Mouse (Mus musculus) thymus, adult 18-20 months (tissue): Measurements from ENCODE around the gene Tfip11.

Experiments used
- DNase-seq, 2 experiments: peaks; one replicate each; pipeline ENCODE4 v3.0.0; 2022; ENCODE audit warnings: mixed read lengths in 2 of 2

Gene Tfip11

DNA sequence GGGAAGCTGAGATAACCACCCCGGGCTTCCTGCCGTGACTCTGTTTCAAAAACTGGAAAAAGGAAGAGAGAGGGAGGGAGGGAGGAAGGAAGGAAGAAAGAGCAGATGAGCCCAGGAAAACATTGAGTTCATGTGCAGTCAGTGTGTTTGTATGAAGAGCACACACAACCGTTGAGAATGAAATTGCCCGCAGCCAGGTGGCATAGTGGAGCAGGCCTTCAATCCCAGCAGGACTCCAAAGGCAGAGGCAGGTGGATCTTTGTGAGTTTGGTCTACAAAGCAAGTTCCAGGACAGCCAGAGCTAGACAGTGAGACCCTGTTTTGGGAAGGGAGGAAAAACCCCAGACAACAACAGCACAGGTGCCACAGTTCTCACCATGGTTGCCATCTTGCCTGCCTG lies 41.2 kb downstream of the Tfip11 start:
- no peak for DNase-seq

GRCm38 (mm10) chr5:112367929-112368328 lies 41.8 kb downstream of the Tfip11 start:
- no peak for DNase-seq

- peak in 1 of 2 experiments; percentile 14 for DNase-seq
Measured at GRCm38 (mm10) chr5:112368666-112369065, 42.5 kb downstream of the Tfip11 start.

DNA sequence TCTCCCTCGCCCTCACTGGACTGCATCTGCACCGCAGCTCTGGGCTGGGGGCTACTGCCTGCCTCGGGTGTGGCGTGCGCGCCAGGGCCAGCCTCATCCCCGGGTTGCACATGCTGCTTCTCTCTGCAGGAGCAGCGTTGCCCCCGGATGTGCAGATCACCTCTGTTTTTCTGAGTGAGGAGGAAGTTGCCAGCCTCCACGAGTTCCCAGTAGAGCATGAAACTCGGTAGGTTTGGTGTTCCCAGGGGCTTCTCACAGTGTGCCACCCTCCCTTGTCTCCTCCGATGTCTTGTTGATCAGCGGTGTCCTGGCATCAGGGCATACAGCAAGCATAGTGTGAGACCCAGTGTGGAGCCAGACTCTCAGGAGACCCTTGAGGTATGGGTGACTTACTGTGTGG lies 43.2 kb downstream of the Tfip11 start:
- DNase-seq: no peak

- DNase-seq: no peak
Measured at GRCm38 (mm10) chr5:112370236-112370813, 44.2 kb downstream of the Tfip11 start.

DNA sequence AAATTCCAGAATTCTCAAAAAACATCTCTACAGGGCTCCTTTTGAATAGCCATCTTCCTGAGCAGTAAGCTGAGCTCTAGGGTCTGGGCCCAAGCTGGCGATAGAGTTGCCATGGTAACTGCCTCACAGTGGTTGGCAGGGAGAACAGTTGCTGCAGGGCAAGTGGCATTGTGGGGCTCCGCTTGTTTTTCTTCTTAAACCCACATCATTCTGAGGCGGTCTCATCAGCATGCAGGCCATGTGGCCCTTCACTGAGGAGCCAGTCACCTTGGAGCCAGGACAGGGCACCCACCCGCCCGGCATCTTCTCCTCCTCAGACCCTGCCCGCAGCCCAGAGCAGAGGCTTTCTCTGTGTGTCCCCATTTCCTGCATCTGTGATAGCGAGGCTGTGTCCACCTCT lies 45.8 kb downstream of the Tfip11 start:
- no peak for DNase-seq

GRCm38 (mm10) chr5:112376111-112376510 lies 50.0 kb downstream of the Tfip11 start:
- no peak for DNase-seq

DNA sequence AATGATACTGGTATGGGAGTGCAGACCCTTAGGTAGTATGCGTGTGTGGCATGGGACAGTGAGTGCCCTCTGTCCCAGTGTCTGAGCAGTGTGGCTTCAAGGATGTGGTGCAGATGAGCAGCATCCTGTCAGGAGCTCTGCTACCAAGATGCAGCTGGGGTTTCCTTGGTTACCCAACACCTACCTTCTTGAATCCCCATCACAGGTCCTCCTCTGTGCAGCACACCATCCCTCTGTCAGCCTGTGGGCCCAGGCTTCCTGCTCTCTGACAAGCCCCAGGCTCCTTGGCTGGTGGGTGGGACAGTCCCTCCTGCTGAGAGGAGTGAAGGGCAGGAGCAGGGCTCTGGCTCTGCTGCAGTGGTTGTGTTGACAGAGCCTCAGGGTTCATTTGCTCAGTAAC lies 51.2 kb downstream of the Tfip11 start:
- DNase-seq: no peak

DNA sequence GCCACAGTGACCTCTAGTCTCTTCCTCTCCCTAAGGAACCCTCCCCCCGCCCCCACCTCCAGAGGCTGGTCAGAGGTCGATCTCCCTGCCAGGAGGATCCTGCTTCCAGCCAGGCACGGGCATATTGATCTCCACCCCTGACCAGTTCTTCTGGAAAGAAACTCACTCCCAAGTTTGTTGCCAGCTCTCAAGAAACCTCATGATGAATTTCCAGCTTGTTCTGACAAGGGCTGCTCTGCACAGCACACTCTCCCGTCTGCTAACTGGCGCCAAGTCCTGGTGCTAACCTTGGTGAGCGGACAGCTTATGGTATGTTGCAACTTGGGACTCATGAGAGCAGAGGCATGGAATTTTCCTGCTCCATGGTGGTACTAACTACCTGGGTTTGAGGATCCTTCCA lies 52.6 kb downstream of the Tfip11 start:
- DNase-seq: no peak

GRCm38 (mm10) chr5:112381154-112381553 lies 55.0 kb downstream of the Tfip11 start:
- DNase-seq: no peak

GRCm38 (mm10) chr5:112382042-112382441 lies 55.9 kb downstream of the Tfip11 start:
- no peak for DNase-seq

DNA sequence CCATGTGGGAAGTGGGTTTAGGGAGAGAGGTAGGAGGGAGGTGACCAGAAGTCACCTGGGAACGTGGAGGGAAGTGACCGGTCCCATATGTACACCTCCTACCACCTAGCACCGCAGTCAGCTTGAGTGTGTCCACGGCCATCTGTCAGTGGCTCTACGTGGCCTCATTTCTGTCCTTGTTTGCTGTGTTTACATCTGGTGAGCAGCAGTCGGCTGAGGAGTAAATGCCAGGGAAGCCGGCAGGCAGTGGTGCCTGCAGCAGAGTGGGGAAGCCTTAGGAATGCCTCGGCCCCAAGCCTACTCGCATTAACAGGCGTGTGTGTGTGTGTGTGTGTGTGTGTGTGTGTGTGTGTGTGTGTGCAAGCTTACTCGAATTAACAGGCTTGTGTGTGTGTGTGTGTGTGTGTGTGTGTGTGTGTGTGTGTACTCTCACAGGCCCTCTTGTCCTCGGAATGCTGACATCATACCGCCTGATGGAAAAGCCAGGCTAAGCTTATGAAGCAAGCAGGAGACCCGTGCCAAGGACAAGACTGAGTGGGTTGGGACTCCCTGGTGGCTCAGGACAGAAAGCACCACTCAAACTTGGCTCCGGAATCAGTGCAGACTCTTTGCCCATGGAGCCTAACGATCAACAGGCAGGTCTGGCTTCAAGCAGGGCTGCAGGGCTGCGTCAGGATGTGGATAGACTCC lies 56.6 kb downstream of the Tfip11 start:
- DNase-seq: no peak

GRCm38 (mm10) chr5:112384805-112385472 lies 58.8 kb downstream of the Tfip11 start:
- DNase-seq: no peak

DNA sequence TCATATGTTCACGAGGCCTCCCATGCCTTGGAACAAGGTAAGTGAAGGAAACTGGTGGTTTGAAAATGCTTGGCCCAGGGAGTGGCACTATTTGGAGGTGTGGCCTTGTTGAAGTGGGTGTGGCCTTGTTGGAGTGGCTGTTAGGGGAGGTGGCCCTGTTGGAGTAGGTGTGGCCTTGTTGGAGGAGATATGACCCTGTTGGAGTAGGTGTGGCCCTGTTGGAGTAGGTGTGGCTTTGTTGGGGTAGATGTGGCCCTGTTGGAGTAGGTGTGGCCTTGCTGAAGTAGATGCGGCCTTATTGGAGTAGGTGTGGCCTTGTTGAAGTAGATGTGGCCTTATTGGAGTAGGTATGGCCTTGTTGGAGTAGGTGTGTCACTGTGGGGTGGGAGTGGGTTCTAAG lies 59.8 kb downstream of the Tfip11 start:
- no peak for DNase-seq
